Mouse (Mus musculus) lung, postnatal 14 days (tissue): ENCODE measurements around the gene Zc3h14.

Experiments
- DNase-seq: peaks from one replicate; pipeline ENCODE4 v3.0.0; 2021

The Zc3h14 gene

DNA sequence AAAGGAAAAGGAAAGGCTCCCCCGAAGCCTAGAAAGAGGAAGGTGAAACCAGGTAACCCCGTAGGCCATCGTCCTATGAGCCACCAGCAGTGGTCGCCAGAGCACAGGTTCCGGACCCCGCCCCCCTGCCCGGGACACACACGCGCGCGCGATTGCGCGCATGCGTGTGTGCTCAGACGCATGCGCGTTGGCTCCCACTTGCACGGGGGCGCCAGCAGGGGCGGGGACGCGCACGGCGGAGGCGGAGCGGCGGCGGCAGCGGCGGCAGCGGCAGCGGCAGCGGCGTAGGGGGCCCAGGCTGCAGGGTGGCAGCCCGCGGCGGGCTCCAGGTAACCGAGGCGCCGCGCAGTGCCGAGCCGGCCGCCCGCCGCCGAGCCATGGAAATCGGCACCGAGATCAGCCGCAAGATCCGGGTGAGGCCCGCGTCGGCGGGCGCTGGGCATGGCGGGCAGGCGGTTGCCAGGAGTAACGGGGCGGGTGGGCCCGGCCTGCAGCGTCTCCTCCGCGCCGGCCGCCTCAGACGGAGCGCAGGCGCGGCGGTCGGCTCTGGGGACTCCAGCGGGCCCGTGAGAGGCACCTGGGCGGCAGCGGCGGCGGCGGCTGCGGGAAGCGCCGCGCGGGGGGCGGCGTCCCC, at the start of gene Zc3h14:
Zc3h14 (plus strand) TSS at position 219 of the 634 bp plus-strand sequence.
- DNase-seq, result peak; percentile 95

GRCm38 (mm10) chr12:98697202-98697601, 49.6 kb upstream of the Zc3h14 start:
- DNase-seq, result no peak

DNA sequence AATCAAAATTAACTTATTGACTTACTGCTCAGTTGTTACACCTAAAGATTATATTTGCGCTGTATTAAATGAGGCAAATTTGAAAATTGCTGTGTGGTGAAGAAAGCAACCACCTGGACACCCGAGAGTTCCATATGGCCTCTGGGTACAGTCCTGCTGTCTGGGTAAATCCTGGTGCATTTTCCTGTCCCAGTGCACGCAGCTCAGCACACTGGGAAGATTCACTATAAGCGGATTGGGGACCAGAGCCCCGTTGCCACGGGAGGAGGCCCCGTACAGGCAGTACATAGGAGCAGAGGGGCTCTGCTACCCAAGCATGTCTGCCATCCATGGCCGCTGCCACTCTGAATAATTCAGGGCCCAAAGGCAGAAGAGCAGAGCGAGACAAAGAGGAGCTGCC, 45.2 kb upstream of the Zc3h14 start:
- DNase-seq, result no peak

DNA sequence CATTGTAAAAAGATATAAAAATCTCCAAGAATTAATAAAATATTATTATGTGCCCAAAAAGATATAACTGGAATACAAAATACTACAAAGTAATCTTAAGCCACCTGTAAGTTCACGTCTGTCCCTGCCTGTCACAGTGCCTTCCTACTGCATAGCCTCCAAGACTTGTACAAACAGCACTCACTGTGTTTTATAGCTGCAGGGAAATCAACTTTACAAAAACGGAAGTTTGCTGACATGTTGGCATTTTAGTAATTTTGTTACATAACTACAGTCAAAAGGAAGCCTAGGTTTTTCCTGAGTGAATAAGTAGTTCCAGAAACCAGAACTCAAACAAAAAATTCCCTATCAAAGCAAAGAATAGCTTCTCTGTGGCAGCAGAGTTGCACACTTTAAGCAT, 43.2 kb upstream of the Zc3h14 start:
- DNase-seq, result no peak

DNA sequence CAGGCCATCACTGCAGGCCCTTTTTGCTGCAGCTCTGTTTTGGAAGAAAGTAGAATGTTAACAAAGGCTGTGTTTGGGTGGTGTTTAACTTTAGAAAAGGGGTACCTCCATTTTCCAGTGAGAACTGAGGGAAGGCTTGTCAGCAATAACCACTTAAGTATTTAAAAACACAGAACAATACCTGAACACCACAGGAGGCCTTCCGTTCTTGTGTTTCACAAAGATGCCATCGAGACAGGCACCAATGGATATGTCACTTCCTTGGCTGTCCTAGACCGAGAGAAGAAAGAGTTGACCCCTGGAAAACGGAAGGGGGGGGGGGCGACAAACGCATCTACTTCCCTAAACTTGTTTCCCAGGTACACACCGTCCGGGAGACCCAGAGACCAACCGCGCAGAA, 42.8 kb upstream of the Zc3h14 start:
- no peak for DNase-seq

DNA sequence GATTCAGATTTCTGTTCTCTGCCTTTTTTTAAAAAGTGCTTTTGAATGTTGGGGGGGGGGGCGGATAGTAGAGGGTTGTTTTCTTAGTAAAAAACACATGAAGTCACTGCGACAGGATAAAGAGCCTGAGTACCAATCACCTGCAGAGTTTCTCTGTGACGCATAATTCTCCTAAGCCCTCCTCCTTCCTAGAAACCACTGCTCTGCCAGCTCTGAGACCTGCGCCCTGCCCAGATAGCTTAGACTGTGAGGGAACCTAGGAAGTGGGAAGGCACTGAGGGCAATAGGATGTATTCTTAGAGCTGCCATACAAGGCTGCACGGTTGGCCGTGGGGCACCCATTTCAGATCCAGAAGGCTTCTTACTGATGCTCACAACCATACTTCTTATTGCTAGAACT, 33.9 kb upstream of the Zc3h14 start:
- no peak for DNase-seq

- DNase-seq, result peak; percentile 25
These were observed 33.1 kb upstream of the Zc3h14 start for GRCm38 (mm10) chr12:98713621-98714103.

DNA sequence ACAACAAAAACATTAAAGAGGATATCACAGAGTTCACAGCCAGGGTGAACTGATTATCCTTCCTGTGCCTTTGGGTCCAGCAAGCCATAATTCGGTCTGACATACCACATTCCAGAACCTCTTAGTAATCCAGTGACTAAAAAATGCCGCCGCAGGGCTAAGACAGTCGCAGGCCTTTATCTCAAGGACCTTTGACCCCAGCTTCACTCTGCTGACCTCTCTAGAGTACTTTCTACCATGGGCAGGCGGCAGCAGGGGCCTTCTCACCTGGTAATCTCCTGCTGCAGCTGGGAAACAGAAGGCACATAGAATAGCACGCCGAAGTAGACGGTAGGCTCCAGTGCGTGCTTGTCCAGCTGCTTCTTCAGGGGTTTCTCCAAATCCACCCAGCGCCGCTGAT, 32.0 kb upstream of the Zc3h14 start:
- no peak for DNase-seq

- DNase-seq, result no peak
These were observed 30.6 kb upstream of the Zc3h14 start for GRCm38 (mm10) chr12:98716142-98716541.

DNA sequence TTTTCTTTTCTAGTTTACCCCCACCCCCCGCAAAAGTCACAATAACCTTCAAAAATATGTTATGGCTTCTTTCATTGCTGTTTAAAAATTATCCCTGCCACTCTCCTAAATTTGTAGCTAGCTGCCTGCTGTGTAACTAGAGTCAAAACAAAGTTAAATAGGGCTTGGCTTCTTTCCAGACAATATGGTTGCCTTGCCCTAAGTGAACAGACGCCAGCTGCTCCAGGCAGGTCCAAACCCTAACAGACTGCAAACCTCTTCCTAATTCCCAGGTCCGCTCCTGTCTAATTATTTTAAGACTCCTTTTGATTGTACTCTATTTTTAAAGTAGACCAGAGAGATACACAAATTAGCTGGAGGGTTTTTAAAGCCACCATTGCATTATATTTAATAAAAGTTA, 26.1 kb upstream of the Zc3h14 start:
- DNase-seq, result no peak

DNA sequence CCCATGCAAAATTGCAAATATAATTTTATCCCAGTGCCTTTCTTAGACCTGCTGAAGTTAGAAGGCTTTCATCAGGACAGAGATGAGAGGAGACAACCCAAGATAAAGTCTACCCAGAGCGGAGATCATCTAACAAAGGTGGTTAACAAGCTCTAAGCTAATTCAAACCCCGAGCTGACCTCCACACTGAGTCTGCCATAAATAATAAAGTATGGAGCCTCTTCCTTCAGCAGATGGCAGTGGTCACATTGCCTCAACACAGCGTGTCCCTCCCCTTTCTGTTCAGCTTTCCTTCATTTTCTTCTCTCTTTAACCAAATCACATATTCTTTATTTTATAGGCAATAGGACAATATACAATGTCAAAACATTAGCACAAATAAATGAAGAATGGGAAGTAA, 25.7 kb upstream of the Zc3h14 start:
- no peak for DNase-seq

DNA sequence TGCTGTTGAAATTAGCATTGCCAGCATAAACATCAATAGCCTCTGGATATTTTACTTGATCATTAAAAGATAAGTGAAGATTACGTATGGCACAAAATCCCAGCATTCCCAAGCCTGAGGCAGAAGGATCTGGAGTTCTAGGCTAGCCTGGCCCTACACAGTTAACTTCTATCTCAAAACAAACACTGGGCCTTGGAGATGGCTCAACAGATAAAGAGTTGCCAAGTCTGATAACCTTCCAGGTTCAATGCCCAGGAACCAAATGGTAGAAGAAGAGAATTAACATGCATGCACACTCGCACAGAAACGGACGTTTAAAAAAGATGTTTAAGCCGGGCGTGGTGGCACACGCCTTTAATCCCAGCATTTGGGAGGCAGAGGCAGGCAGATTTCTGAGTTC, 22.5 kb upstream of the Zc3h14 start:
- DNase-seq, result no peak

DNA sequence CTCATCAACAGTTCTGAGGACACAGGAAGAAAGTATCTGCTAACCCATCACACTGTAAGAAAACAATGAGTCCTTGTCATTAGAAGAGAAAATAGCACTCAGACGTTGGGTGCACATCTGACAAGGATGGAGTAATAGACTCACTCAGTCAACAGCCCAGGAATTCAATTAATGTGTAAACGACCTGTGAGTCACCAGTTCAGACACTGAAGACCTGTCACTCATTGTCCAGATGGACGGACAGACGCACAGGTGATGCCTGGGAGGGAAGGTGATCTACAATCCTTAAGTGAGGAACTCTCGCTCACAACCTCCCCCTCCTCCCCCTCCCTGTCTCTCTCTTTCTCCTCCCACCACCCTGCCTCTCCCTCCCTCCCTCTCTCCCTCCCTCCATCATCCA, 21.8 kb upstream of the Zc3h14 start:
- no peak for DNase-seq

- no peak for DNase-seq
These were observed 20.7 kb upstream of the Zc3h14 start for GRCm38 (mm10) chr12:98726078-98726477.

DNA sequence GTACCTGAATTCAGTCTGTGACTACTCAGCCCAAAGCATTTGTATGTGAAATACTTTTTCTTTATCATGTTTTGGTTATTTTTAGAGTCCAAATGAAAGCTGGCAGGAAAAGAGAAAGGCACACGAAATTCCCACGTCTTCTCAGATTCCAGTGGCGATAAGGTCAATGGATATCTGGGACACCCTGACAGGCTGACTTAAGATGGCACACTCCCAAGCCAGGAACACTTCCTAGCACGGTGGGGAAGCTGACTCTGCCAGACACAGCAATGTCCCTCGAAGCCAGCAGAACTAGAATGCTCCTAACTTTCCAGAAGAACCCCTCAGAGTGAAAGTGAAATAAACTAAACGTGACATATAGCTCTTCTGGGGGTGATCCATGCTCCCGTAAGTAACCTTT, 19.6 kb upstream of the Zc3h14 start:
- DNase-seq, result no peak

GRCm38 (mm10) chr12:98730682-98731081, 16.1 kb upstream of the Zc3h14 start:
- no peak for DNase-seq

DNA sequence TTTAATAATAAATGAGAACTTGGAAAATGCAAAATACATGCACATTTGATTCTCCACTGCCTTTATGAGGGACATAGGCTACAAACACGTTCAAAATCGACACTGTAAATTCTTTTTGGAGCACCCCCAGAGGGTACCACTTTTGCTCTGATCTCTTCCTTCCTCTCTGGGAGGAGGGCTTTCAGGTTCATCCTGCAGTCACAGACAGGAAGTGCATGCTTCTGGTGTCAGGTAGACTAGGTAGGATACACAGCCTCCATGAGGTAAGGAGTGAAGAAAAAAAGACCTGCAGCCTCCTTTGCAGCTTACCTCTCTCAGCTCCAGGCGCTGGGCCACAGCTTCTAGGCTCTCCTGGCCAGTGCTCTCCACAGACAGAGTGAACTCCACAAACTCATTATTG, 13.6 kb upstream of the Zc3h14 start:
- DNase-seq, result no peak

DNA sequence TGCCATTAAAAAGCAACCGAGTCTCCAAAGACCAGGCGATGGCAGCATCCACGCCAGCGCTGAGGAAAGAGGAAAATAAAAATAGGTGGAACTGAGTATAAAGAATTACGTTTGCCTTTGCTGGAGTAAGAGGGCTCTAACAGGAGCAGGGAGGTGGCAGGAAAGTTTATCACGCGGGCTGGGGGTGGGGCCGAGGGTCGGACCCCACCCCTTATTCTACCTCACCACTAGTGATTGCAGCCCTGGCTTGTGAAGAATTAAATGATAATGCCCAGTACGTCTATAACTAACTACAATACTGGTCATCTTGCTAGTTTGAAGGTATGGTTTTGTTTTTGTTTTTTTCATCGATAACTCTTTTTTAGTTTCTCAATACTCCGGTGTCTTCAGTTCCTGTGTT, 13.0 kb upstream of the Zc3h14 start:
- DNase-seq, result no peak

DNA sequence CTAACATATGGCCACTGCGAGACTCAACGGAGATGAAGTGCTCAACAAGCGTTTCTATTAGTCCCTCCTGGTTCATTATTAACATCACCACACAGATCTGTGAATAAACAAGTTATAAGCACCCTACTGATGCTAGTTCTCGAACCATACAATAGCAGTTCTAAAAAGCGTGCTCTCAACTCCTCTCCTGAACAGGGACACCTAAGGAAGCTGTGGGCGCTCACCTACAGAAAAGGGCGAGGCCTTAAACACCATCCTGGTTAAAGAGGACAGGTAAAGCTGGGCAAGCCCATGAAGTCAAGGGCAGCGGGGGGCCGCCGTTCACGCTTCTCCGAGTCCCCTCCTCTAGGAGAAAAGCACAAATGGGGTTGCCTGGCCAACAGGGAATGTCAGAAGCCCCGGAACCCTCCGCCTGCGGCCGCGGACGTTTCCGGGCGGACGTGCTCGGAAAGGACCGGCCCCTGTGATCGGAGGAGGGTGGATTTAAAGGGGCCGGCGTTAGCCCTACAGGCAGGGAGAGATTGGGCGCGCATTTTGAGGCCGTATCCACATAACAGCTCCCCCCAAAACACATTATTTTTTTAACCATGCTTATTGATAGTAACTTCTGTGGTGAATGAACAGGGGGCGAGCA, 12.4 kb upstream of the Zc3h14 start:
- peak; percentile 86 for DNase-seq

DNA sequence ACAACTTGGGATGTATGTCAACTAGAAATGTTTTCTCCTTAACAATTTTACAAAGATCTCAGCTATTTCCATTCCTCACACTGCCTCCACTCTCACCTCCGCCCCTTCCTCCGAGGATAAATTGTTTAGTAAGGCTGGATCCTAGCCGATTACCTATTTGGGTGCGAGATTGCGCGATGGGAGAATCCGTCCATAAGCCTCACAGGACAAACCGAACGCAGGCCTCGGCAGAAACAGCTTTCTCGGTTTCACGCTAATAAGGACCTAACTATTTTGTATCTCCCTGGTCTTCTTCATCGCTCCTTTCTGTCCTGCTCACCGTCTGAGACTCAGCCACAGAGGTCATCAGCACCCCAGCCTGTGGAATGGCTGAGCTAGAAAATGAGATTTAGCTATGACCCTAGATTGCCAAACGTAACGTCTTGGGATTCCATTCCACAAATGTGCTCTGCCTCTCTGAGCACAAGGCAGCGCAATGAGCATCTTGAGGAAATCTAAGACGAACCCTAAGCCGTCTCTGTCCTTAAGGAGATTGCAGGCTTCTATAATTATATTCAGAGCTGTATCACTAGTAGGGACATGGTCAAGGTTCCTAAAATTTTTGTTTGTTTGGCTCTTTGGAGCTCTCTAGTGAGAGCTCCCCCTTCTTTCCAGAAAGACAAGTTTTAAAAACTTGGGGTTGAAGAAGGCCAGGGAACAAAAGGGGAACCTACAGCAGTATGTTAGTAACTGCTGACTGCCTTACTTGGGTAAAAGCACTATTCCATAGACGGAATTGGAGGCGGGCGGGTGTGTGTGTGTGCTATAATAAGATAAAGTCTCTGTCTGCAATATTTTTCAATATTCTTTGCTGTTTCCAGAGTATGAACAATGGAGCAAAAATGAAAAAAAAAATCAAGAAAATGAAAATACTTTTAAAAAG, 11.6 kb upstream of the Zc3h14 start:
- no peak for DNase-seq

DNA sequence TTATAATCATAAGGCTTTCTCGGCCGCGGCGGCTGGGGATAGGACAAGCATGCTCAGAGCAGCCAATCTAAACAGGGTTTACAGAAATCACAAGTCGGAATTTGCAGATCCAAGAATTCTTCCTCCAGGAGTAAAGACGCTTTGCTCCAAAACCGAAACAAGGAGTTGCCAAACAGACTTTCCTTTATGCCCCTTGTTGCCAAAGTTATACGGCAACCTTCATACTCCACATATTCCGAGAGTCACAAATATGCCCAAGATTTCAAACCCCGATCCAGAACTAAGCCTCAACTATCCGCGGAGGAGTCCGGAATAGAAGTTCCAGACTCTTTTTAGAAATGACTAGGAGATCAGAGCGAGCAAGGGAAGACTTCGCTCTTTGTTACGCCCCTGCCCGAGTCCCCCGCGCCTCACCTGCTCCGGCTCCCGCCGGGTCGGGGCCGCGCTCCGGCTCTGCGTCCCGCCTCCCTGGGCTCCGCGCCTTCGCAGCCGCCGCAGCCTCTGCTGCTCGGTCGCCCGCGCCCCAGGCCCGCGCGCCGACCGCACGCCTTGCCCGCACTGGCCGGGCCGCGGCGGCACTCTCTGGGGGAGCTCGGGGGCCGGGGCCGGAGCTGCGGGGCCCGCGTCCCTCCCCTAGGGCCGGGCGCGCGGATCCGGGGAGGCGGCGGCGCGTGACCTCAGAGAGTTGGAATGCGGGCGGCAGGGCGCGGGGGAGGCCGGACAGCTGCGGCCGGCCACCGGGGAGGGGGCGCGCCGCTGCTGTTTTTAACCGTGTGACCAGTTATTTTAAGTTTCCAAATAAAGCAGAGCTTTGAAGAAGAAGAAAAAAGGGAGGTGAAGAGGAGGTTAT, 9.6 kb upstream of the Zc3h14 start, which contains the start of gene Ptpn21:
Ptpn21 (minus strand) TSS at position 455 of the 850 bp plus-strand sequence.
- DNase-seq, result peak; percentile 79

DNA sequence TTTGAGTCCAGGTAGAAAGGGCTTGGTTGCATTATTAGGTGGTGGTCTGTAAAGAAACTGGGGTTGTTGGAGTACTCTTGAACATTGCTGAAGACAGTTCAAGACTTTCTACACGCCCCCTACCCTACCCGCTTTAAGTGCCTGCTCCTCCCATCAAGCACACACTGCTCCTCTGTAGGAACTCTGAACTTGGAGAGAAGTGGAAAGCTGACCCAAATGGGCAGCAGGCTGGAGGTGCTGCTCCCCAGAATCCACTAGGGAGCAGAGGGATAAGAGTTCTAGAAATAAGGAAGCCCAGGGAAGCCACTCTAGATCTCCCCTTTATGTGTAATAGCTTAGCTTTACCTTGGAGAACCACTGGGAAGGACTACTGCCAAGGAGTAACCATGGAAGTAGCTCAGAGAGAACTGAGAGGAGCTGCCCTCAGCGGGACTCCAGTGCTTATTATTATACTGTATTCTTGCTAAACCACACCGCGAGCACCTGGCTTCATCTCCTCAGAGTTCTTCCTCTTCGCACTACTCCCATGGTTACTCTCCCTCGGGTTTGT, 8.9 kb upstream of the Zc3h14 start:
- DNase-seq, result no peak
